Mouse (Mus musculus) hindbrain, postnatal 0 days (tissue): ENCODE results near the gene Gtf2h3. TPM values are rescaled to one million over a fixed set of nuclear protein-coding genes. Genes with fewer than 3 reads are reported as not detected.
"Not testable (repeated sequence)": the region's sequence is repeated elsewhere in the genome, so short reads cannot be mapped to it uniquely, and the experiment has no call there.

Source experiments
- ATAC-seq: fragments of 200-750 bp; cut with Nextera tagmentation; 2 replicates; pipeline ENCODE4 v1.8.0; 2017; ENCODE audit warnings: mild to moderate bottlenecking, moderate TSS enrichment, moderate library complexity
- DNase-seq: peaks from one replicate; pipeline ENCODE4 v3.0.0-alpha.2; 2015; ENCODE audit warnings: low spot score
- H3K27ac ChIP-seq: fragments of 300-500 bp; sonication (generic); 2 replicates; pipeline ENCODE4 v1.5.1; 2014; ENCODE audit warnings: mild to moderate bottlenecking
- H3K27me3 ChIP-seq: fragments of 300-500 bp; sonication (generic); 2 replicates; pipeline ENCODE4 v1.6.1; 2014; ENCODE audit warnings: low read length, mixed read lengths; ENCODE audit not compliant: insufficient read depth
- H3K36me3 ChIP-seq: fragments of 300-500 bp; sonication (generic); 2 replicates; pipeline ENCODE4 v1.6.1; 2014; ENCODE audit warnings: low read length, mixed read lengths; ENCODE audit not compliant: insufficient read depth
- H3K4me1 ChIP-seq: fragments of 300-500 bp; sonication (generic); 2 replicates; pipeline ENCODE4 v1.6.1; 2014; ENCODE audit warnings: antibody characterized with exemption, low read length, mixed read lengths; ENCODE audit not compliant: insufficient read depth
- H3K4me2 ChIP-seq: fragments of 300-500 bp; sonication (generic); 2 replicates; pipeline ENCODE4 v1.6.1; 2014; ENCODE audit warnings: low read depth, mild to moderate bottlenecking, low read length, moderate library complexity, mixed read lengths
- H3K4me3 ChIP-seq: fragments of 300-500 bp; sonication (generic); 2 replicates; pipeline ENCODE4 v1.5.1; 2014; ENCODE audit warnings: low read length
- H3K9ac ChIP-seq: fragments of 300-500 bp; sonication (generic); replicated peaks from 2 replicates; pipeline ENCODE4 v1.6.1; 2014; ENCODE audit warnings: mild to moderate bottlenecking, low read length, moderate library complexity, mixed read lengths
- H3K9me3 ChIP-seq: fragments of 300-500 bp; sonication (generic); 2 replicates; pipeline ENCODE4 v1.6.1; 2016; ENCODE audit warnings: low read length, mixed read lengths
- CTCF ChIP-seq: IDR thresholded peaks from 2 replicates; pipeline ENCODE4 v1.5.1; 2016; ENCODE audit warnings: antibody characterized with exemption, control low read depth, low read depth
- whole genome bisulfite sequencing: fragments of 180-500 bp; shearing (Covaris S2); extraction: QIAGEN DNeasy Blood & Tissue Kit; methylation state at CpG from one replicate; pipeline ENCODE4 v1.1.7; 2014; 5-methylcytosine and 5-hydroxymethylcytosine counted together
- polyA plus RNA-seq: library from polyadenylated mRNA; unstranded; fragments of >200 nt; fragmentation: Nextera tagmentation; extraction: Ambion mirVana; gene quantifications from 2 replicates; pipeline ENCODE4 v1.2.1, GENCODE M21; 2015
- total RNA-seq: library from RNA; depleted of rRNA; stranded (reverse); fragments of >200 nt; gene quantifications from 2 replicates; pipeline ENCODE4 v1.2.3, GENCODE M21; 2014; rRNA removed

Gene Gtf2h3
- total and polyA plus RNA-seq, 2 experiments from 2014 or later: 26.7 to 27.5 TPM

DNA sequence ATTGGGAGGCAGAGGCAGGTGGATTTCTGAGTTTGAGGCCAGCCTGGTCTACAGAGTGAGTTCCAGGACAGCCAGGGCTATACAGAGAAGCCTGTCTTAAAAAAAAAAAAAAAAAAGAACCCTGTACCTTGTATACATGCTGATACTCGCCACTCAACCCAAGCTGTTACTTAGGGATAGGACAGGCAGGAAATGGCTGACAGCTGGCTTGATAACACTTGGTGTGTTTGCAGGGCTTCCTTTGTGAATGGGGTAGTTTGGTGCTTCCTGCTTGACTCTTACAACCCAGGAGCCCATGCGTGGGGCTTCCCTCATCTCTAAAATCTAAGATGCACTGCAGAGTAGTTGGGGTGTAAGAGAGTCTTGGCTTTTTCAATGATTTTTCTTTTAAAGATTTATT, 54.5 kb downstream of the Gtf2h3 start:
- no peak overlapping the region for H3K27ac ChIP-seq
- H3K9ac ChIP-seq: no peak overlapping the region
- no peak for TF ChIP-seq CTCF
- no peak for DNase-seq
- no peaks in the 10 kb centered on the region for H3K27me3 ChIP-seq
- peaks cover 9% of the 10 kb centered on the region for H3K4me1 ChIP-seq
- H3K4me3 ChIP-seq: no peak overlapping the region
- no peak overlapping the region for H3K4me2 ChIP-seq
- peaks cover 35% of the 10 kb centered on the region for H3K36me3 ChIP-seq
- 92% methylated on average over 2 of the region's 2 CpGs for WGBS
- no peak for ATAC-seq
- no peaks in the 10 kb centered on the region for H3K9me3 ChIP-seq

DNA sequence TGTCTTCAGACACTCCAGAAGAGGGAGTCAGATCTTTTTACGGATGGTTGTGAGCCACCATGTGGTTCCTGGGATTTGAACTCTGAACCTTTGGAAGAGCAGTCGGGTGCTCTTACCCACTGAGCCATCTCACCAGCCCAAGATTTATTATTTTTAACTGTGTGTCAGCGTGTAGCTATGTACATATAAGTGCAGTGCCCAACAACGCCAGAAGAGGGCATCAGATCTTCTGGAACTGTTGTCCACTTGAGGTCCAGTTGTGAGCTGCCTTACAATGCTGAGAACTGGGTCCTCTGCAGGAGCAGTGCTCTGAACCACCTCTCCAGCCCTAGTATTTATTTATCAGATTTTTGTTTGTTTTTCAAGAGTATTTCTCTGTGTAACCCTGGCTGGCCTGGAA, 56.1 kb downstream of the Gtf2h3 start:
- peak; percentile 60 for DNase-seq
- TF ChIP-seq CTCF: peak; percentile 63

DNA sequence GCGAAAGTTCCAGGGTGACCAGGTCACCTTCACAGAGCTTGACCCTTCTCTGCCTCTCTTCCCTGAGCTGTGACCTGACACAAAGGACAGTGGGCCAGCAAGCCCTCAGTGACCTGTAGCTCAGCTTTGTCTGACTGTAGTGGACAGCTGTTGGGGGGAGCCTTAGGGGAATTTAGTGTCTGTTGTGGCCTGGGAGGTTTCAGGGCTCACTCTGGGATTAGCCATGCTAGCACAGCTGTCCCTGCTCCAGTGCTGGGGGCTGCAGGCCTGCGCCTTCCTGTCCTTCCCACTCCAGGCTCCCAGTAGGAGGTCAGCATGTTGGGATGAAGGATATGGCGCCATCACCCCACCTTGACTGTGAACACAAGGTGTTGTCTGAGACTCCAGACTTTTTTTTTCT, 57.2 kb downstream of the Gtf2h3 start:
- DNase-seq (no peak), ATAC-seq (no peak)
- 98% methylated on average over 3 of the region's 3 CpGs for WGBS
- Histone ChIP-seq H3K9me3 (no peaks in the 10 kb centered on the region), H3K4me2 (no peak overlapping the region), H3K9ac (no peak overlapping the region), H3K27me3 (no peaks in the 10 kb centered on the region), H3K36me3 (peaks cover 57% of the 10 kb centered on the region), H3K4me3 (no peak overlapping the region), H3K27ac (no peak overlapping the region), H3K4me1 (no peaks in the 10 kb centered on the region)
- TF ChIP-seq CTCF: no peak

More for the DNA sequence above, 56.1 kb downstream of the Gtf2h3 start:
- not testable (repeated sequence) for H3K27me3 ChIP-seq, H3K27ac ChIP-seq, H3K4me2 ChIP-seq, H3K4me3 ChIP-seq, H3K4me1 ChIP-seq, H3K9me3 ChIP-seq, H3K9ac ChIP-seq
- peaks cover 50% of the 10 kb centered on the region for H3K36me3 ChIP-seq
- WGBS: 80% methylated on average over 4 of the region's 4 CpGs
- ATAC-seq: 0 out of 2 replicates have a peak, but pooled peaks have one; percentile 38

DNA sequence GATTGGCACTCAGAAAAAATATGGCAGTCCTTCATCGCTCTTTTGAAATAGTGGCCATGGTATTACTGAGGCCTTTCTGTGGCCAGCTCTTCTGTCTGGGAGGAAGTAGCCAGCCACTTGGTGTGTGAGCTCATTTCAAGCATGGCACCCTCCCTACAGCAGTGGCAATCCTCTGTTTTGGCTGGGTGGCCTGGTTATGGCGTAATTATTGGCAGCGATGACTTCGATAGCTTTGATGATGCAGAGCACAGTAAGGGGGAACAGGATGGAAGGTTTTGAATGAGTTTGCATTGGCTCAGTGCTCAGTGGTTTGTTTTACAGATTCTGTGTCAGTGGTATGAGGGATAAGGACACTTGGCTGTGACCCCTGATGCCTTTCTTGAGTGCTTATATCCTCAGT, 57.8 kb downstream of the Gtf2h3 start:
- WGBS: 91% methylated on average over 4 of the region's 4 CpGs

DNA sequence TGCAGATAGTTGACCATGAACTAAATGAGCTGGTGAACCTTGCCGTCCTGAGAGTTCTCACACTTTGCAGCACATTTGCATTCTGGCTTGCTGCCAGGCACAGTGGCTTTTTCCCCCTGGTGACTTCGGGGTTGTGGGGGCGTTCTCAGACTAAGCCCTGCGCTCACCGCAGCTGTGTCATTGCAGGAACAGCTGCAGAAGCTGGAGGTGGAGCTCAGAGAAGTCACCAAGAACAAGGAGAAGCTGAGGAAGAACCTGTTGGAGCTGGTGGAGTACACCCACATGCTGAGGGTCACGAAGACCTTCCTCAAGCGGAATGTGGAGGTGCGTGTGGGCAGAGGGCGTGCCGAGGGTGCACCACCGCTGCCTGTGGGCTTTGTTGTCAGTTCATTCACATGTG, 58.4 kb downstream of the Gtf2h3 start:
- no peak overlapping the region for H3K4me3 ChIP-seq
- H3K4me1 ChIP-seq: no peaks in the 10 kb centered on the region
- H3K9me3 ChIP-seq: no peaks in the 10 kb centered on the region
- WGBS: 80% methylated on average over 11 of the region's 11 CpGs
- H3K36me3 ChIP-seq: peaks cover 69% of the 10 kb centered on the region
- TF ChIP-seq CTCF: no peak
- ATAC-seq (no peak), DNase-seq (no peak)
- no peaks in the 10 kb centered on the region for H3K27me3 ChIP-seq
- no peak overlapping the region for H3K27ac ChIP-seq
- H3K4me2 ChIP-seq: no peak overlapping the region
- H3K9ac ChIP-seq: no peak overlapping the region

More for the DNA sequence above, 57.8 kb downstream of the Gtf2h3 start:
- Histone ChIP-seq H3K27ac (no peak overlapping the region), H3K4me2 (no peak overlapping the region), H3K4me3 (no peak overlapping the region), H3K4me1 (no peaks in the 10 kb centered on the region), H3K9ac (no peak overlapping the region), H3K36me3 (peaks cover 63% of the 10 kb centered on the region), H3K9me3 (no peaks in the 10 kb centered on the region), H3K27me3 (no peaks in the 10 kb centered on the region)
- DNase-seq (no peak), ATAC-seq (no peak)
- TF ChIP-seq CTCF: no peak

DNA sequence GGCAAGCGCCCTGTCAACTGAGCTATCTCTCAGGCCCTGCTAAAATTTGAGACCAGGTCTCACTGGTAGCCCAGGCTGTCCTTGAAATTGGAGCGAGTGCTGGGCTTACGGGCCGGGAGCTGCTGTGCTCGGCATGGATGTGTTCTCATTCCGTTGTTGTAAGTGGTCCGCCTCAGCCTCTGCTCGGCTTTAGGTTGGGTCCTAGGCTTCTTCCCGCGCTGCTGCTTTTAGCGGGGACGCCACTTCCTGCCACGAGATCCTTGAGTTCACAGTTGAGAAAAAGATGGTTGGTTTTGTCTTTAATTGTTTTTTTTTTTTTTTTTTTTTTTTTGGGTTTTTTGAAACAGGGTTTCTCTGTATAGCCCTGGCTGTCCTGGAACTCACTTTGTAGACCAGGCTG, 58.9 kb downstream of the Gtf2h3 start:
- WGBS: 98% methylated on average over 13 of the region's 13 CpGs
- no peak overlapping the region for H3K4me3 ChIP-seq
- H3K27me3 ChIP-seq: no peaks in the 10 kb centered on the region
- DNase-seq (no peak), ATAC-seq (no peak)
- no peak for TF ChIP-seq CTCF
- H3K4me1 ChIP-seq: no peaks in the 10 kb centered on the region
- H3K4me2 ChIP-seq: no peak overlapping the region
- no peak overlapping the region for H3K27ac ChIP-seq
- H3K9me3 ChIP-seq: no peaks in the 10 kb centered on the region
- H3K36me3 ChIP-seq: peaks cover 74% of the 10 kb centered on the region
- H3K9ac ChIP-seq: no peak overlapping the region

Other genes with a start within 250 kb of the Gtf2h3 start
- gene Cdk2ap1, start 216.1 kb upstream of the Gtf2h3 start, total RNA-seq: 209 and 223 TPM in 2 replicates
- gene Cdk2ap1, start 216.1 kb upstream of the Gtf2h3 start, polyA plus RNA-seq: 102 and 109 TPM in 2 replicates
- 30.4 and 35.9 TPM in 2 replicates for gene Sbno1, start 153.1 kb upstream of the Gtf2h3 start, total RNA-seq
- gene Sbno1, start 153.1 kb upstream of the Gtf2h3 start, polyA plus RNA-seq: 71.0 and 73.6 TPM in 2 replicates
- 28.0 and 48.5 TPM in 2 replicates for gene Kmt5a, start 139.2 kb upstream of the Gtf2h3 start, total RNA-seq
- 17.2 and 20.5 TPM in 2 replicates for gene Kmt5a, start 139.2 kb upstream of the Gtf2h3 start, polyA plus RNA-seq
- 25.6 and 38.8 TPM in 2 replicates for gene Rilpl2, start 100.8 kb upstream of the Gtf2h3 start, total RNA-seq
- 33.2 and 34.8 TPM in 2 replicates for gene Rilpl2, start 100.8 kb upstream of the Gtf2h3 start, polyA plus RNA-seq
- 4.0 and 17.2 TPM in 2 replicates for gene Snrnp35, start 96.0 kb upstream of the Gtf2h3 start, total RNA-seq
- gene Snrnp35, start 96.0 kb upstream of the Gtf2h3 start, polyA plus RNA-seq: 13.9 and 17.3 TPM in 2 replicates
- gene Rilpl1, start 47.7 kb upstream of the Gtf2h3 start, total RNA-seq: 10.4 and 12.4 TPM in 2 replicates
- 13.3 and 13.5 TPM in 2 replicates for gene Rilpl1, start 47.7 kb upstream of the Gtf2h3 start, polyA plus RNA-seq
- gene Tmed2, start 38.4 kb upstream of the Gtf2h3 start, total RNA-seq: 206 and 219 TPM in 2 replicates
- gene Tmed2, start 38.4 kb upstream of the Gtf2h3 start, polyA plus RNA-seq: 329 and 332 TPM in 2 replicates
- gene Ddx55, start 26.3 kb upstream of the Gtf2h3 start, total RNA-seq: 14.7 and 15.5 TPM in 2 replicates
- gene Ddx55, start 26.3 kb upstream of the Gtf2h3 start, polyA plus RNA-seq: 22.1 and 22.9 TPM in 2 replicates
- 29.0 and 31.7 TPM in 2 replicates for gene Eif2b1, start within 50 bp of the Gtf2h3 start, total RNA-seq
- 56.8 and 57.5 TPM in 2 replicates for gene Eif2b1, start within 50 bp of the Gtf2h3 start, polyA plus RNA-seq
- gene Atp6v0a2, start 49.4 kb downstream of the Gtf2h3 start, total RNA-seq: 23.7 and 28.3 TPM in 2 replicates
- 25.9 and 27.6 TPM in 2 replicates for gene Atp6v0a2, start 49.4 kb downstream of the Gtf2h3 start, polyA plus RNA-seq
- 0.47 and 3.0 TPM in 2 replicates for gene Dnah10, start 145.9 kb downstream of the Gtf2h3 start, total RNA-seq
- gene Dnah10, start 145.9 kb downstream of the Gtf2h3 start, polyA plus RNA-seq: 0.11 and 0.31 TPM in 2 replicates